Mouse (Mus musculus): Measurements from ENCODE around the gene Bmp2. TPM values are rescaled to one million over a fixed set of nuclear protein-coding genes. Genes with fewer than 3 reads are reported as not detected.

Bmp2 gene
- polyA plus RNA-seq, 1 experiment from 2014 or later, result 22.4 TPM

DNA sequence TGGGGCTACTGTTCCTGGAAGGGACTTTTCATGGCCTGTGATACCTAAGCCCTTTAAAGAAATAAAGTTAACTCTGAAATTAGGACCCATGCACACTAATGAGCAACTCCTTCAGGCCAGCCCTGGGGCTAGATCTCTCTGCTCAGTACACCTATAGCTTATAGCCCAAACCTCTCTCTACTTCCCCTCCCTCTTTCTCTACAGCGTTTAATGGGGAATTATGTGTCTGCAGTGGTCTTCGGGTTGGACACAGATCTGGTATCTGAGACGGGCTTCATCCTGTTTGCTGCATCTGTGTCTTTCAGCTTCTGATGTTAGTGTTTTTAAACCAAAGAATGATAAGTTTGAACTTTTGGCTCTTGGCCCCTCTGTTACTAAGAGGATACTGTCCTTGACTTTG is 18.9 kb upstream of the Bmp2 start:
- ATAC-seq (ENCODE audit: insufficient number of reproducible peaks, low FRiP score, low TSS enrichment, low read depth), result no peak
- 48% methylated on average over 3 of the region's 3 CpGs for WGBS
- Histone ChIP-seq H3K4me2 (replicated peaks) (no peak overlapping the region), H3K4me3 (replicated peaks) (no peak overlapping the region), H3K9me3 (replicated peaks) (no peaks in the 10 kb centered on the region), H3K27ac (replicated peaks) (no peak overlapping the region), H3K36me3 (no peaks in the 10 kb centered on the region), H3K9ac (no peak overlapping the region), H3K4me1 (no peaks in the 10 kb centered on the region), H3K27me3 (no peaks in the 10 kb centered on the region)

DNA sequence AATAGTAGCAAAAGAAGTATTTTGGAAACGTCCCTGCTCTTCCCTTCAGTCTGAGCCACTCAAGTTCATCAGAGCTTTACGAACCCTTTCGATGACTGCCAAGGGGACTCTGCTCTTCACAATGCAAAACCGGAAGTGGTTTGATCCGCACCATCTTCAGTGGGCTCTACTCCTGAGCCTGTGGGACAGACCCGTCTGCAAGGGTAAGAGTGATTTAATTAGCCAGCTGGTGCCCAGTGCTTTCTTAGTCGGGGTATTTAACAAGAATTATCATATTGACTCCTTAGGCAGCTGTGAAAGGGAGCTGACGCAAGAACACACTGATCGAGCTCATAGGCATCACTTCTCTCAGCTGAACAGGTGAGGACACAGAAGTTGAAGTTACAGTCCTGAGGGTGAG is 16.5 kb upstream of the Bmp2 start:
- H3K36me3 ChIP-seq, result no peaks in the 10 kb centered on the region
- H3K27ac ChIP-seq (replicated peaks), result no peak overlapping the region
- H3K4me1 ChIP-seq, result no peaks in the 10 kb centered on the region
- H3K9ac ChIP-seq, result no peak overlapping the region
- 87% methylated on average over 9 of the region's 9 CpGs for WGBS
- no peak for ATAC-seq (ENCODE audit: insufficient number of reproducible peaks, low FRiP score, low TSS enrichment, low read depth)
- H3K4me3 ChIP-seq (replicated peaks), result no peak overlapping the region
- no peaks in the 10 kb centered on the region for H3K27me3 ChIP-seq
- H3K4me2 ChIP-seq (replicated peaks), result no peak overlapping the region
- H3K9me3 ChIP-seq (replicated peaks), result no peaks in the 10 kb centered on the region

DNA sequence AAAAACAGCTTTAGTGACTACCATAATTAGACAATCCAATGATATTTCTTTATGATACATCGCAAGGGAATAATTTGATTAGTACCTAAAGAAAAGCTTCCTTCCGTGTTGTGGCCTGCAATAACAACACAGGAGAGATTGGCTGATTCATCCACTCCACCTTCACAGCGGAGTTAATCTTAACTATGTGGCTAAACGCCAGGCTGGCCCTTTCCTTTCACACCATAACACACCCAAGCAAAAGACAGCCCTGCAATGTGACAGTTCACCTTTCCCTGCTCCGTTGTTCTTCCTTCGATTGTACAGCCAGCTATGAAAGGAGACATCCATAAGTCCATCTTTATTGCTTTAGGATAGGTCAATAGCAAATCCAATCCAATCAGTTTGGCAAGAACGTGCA is 15.1 kb upstream of the Bmp2 start:
- Histone ChIP-seq H3K36me3 (no peaks in the 10 kb centered on the region), H3K4me1 (no peaks in the 10 kb centered on the region), H3K27me3 (no peaks in the 10 kb centered on the region), H3K4me3 (replicated peaks) (no peak overlapping the region), H3K9me3 (replicated peaks) (no peaks in the 10 kb centered on the region), H3K4me2 (replicated peaks) (no peak overlapping the region), H3K9ac (no peak overlapping the region), H3K27ac (replicated peaks) (no peak overlapping the region)
- WGBS, result 76% methylated on average over 7 of the region's 7 CpGs
- no peak for ATAC-seq (ENCODE audit: insufficient number of reproducible peaks, low FRiP score, low TSS enrichment, low read depth)

DNA sequence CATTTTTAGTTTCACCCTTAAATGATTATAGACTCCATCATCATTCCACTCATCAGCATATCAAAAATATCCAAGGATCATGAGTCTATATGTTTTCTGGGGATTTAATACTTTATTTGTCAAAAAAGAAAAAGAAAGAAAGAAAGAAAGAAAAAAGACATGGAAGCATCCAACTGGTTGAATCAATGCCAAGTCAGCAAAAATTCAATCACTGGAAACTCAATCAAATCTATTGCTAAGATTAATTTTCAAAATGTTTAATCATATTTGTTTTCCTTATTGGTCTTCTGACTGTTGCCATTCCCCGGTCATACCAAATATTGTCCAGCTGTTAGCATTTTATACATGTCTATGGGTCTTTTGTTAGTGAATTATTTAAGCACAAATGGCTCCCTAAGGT is 11.3 kb upstream of the Bmp2 start:
- ATAC-seq (ENCODE audit: insufficient number of reproducible peaks, low FRiP score, low TSS enrichment, low read depth), result no peak
- H3K9ac ChIP-seq, result no peak overlapping the region
- 70% methylated on average over 1 of the region's 1 CpGs for WGBS
- no peak overlapping the region for H3K27ac ChIP-seq (replicated peaks)
- H3K27me3 ChIP-seq, result no peaks in the 10 kb centered on the region
- H3K9me3 ChIP-seq (replicated peaks), result no peaks in the 10 kb centered on the region
- no peak overlapping the region for H3K4me2 ChIP-seq (replicated peaks)
- H3K36me3 ChIP-seq, result no peaks in the 10 kb centered on the region
- H3K4me1 ChIP-seq, result no peaks in the 10 kb centered on the region
- H3K4me3 ChIP-seq (replicated peaks), result no peak overlapping the region

DNA sequence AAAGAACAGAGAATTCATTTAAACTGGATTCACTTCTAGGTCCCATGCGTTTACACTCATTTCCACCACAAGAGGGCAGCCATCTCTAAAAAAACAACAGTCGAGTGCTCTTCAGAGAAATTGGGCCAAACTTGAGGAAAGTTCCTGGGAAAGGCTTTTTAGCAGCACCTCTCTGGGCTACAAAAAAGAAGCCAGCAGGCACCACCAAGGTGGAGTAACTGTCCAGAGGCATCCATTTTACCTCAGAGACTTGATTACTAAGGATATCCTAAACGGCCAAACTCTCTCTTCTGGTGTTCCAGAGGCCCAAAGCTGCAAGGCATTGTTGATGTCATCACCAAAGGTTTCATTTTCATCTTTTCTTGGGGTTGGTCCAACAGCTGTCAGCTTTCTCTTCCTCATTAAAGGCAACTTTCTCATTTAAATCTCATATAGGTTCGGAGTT is 1.7 kb upstream of the Bmp2 start:
- Histone ChIP-seq H3K27ac (replicated peaks) (no peak overlapping the region), H3K9ac (no peak overlapping the region), H3K36me3 (no peaks in the 10 kb centered on the region), H3K4me2 (replicated peaks) (peak overlapping the region; percentile 31; the same call in 1 of the 2 replicates), H3K4me3 (replicated peaks) (no peak overlapping the region), H3K4me1 (peaks cover 32% of the 10 kb centered on the region), H3K9me3 (replicated peaks) (no peaks in the 10 kb centered on the region), H3K27me3 (0 out of 2 replicates have a peak, but pooled peaks cover 5% of the 10 kb centered on the region)
- no peak for ATAC-seq (ENCODE audit: insufficient number of reproducible peaks, low FRiP score, low TSS enrichment, low read depth)
- 12% methylated on average over 4 of the region's 4 CpGs for WGBS

DNA sequence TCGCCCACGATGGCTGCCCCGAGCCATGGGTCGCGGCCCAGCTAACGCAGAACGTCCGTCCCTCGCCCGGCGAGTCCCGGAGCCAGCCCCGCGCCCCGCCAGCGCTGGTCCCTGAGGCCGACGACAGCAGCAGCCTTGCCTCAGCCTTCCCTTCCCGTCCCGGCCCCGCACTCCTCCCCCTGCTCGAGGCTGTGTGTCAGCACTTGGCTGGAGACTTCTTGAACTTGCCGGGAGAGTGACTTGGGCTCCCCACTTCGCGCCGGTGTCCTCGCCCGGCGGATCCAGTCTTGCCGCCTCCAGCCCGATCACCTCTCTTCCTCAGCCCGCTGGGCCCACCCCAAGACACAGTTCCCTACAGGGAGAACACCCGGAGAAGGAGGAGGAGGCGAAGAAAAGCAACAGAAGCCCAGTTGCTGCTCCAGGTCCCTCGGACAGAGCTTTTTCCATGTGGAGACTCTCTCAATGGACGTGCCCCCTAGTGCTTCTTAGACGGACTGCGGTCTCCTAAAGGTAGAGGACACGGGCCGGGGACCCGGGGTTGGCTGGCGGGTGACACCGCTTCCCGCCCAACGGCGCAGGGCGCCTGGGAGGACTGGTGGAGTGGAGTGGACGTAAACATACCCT is 995 bp downstream of the Bmp2 start:
- Histone ChIP-seq H3K27ac (replicated peaks) (peak overlapping the region; percentile 66), H3K4me1 (peaks cover 32% of the 10 kb centered on the region), H3K9me3 (replicated peaks) (no peaks in the 10 kb centered on the region), H3K36me3 (no peaks in the 10 kb centered on the region), H3K27me3 (0 out of 2 replicates have a peak, but pooled peaks cover 5% of the 10 kb centered on the region), H3K9ac (peak overlapping the region; percentile 58), H3K4me2 (replicated peaks) (peak overlapping the region; percentile 89), H3K4me3 (replicated peaks) (peak overlapping the region; percentile 61)
- peak; percentile 26; the same call in 1 of the 2 replicates for ATAC-seq (ENCODE audit: insufficient number of reproducible peaks, low FRiP score, low TSS enrichment, low read depth)
- WGBS, result under 1% methylated on average over 47 of the region's 48 CpGs

DNA sequence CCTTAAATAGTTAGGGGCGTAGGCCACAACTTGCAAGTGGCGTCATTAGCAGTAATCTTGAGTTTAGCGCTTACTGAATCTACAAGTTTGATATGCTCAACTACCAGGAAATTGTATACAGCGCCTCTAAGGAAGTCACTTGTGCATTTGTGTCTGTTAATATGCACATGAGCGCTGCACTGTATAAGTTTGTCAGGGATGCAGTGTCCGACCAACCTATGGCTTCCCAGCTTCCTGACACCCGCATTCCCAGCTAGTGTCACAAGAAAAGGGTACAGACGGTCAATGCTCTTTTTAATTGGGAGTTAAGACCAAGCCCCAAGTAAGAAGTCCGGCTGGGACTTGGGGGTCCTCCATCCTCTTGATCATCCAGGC is 1.9 kb downstream of the Bmp2 start:
- Histone ChIP-seq H3K4me2 (replicated peaks) (peak overlapping the region; percentile 89), H3K9me3 (replicated peaks) (no peaks in the 10 kb centered on the region), H3K9ac (peak overlapping the region; percentile 37; the same call in 1 of the 2 replicates), H3K27me3 (0 out of 2 replicates have a peak, but pooled peaks cover 5% of the 10 kb centered on the region), H3K27ac (replicated peaks) (no peak overlapping the region), H3K36me3 (no peaks in the 10 kb centered on the region), H3K4me1 (peaks cover 32% of the 10 kb centered on the region), H3K4me3 (replicated peaks) (peak overlapping the region; percentile 61)
- ATAC-seq (ENCODE audit: insufficient number of reproducible peaks, low FRiP score, low TSS enrichment, low read depth), result no peak
- 17% methylated on average over 9 of the region's 9 CpGs for WGBS

DNA sequence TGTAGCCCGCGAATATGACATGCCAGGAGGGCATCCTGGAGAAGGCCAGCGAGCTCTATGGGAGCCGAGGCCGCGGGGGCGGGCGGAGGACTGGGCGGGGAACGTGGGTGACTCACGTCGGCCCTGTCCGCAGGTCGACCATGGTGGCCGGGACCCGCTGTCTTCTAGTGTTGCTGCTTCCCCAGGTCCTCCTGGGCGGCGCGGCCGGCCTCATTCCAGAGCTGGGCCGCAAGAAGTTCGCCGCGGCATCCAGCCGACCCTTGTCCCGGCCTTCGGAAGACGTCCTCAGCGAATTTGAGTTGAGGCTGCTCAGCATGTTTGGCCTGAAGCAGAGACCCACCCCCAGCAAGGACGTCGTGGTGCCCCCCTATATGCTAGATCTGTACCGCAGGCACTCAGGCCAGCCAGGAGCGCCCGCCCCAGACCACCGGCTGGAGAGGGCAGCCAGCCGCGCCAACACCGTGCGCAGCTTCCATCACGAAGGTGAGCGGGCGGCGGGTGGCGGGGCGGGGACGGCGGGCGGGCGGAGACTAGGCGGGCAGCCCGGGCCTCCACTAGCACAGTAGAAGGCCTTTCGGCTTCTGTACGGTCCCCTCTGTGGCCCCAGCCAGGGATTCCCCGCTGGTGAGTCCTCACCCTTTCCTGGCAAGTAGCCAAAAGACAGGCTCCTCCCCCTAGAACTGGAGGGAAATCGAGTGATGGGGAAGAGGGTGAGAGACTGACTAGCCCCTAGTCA is 2.5 kb downstream of the Bmp2 start:
- peaks cover 32% of the 10 kb centered on the region for H3K4me1 ChIP-seq
- under 1% methylated on average over 51 of the region's 55 CpGs for WGBS
- ATAC-seq (ENCODE audit: insufficient number of reproducible peaks, low FRiP score, low TSS enrichment, low read depth), result peak; percentile 37; the same call in 1 of the 2 replicates

DNA sequence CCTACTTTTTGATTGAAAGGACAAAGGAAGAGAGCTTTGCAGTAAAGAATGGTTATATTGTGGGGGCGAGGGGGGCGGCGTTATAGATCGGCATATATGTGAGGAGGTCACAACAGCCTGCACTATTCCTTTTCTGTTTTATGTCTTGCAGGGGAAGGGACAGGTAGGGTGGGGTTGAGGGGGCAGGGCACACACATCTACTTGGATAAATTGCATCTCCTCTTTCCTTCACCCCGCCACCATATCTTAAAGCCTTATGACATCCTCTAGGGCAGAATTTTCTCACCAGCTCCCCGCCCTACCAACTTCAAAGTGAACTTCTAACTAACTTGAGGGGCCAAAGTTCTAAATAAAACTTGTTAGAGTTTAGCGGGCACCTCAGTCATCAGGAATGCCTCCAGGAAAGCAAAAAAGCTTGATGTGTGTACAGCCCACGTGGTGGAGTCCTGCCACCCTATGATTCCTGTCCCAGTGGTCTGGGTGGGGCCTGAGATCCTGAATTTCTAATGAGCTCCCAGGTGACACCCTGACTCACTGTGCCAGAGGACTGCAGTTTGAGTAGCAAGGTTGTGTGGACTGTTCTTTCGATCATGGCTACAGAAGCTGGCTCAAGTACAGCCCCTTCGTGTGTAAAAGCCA is 12.4 kb downstream of the Bmp2 start:
- H3K27me3 ChIP-seq, result no peaks in the 10 kb centered on the region
- H3K4me3 ChIP-seq (replicated peaks), result no peak overlapping the region
- 61% methylated on average over 10 of the region's 10 CpGs for WGBS
- no peak overlapping the region for H3K4me2 ChIP-seq (replicated peaks)
- H3K36me3 ChIP-seq, result peaks cover 7% of the 10 kb centered on the region; the same call in 1 of the 2 replicates
- no peak overlapping the region for H3K9ac ChIP-seq
- peaks cover 22% of the 10 kb centered on the region for H3K4me1 ChIP-seq
- H3K9me3 ChIP-seq (replicated peaks), result no peaks in the 10 kb centered on the region
- H3K27ac ChIP-seq (replicated peaks), result 0 out of 2 replicates have a peak overlapping the region, but pooled peaks have one; percentile 19
- no peak for ATAC-seq (ENCODE audit: insufficient number of reproducible peaks, low FRiP score, low TSS enrichment, low read depth)

More for the DNA sequence above, 2.5 kb downstream of the Bmp2 start:
- H3K36me3 ChIP-seq, result no peaks in the 10 kb centered on the region
- H3K9me3 ChIP-seq (replicated peaks), result no peaks in the 10 kb centered on the region
- H3K9ac ChIP-seq, result peak overlapping the region; percentile 37
- 0 out of 2 replicates have a peak, but pooled peaks cover 5% of the 10 kb centered on the region for H3K27me3 ChIP-seq
- no peak overlapping the region for H3K27ac ChIP-seq (replicated peaks)
- peak overlapping the region; percentile 61 for H3K4me3 ChIP-seq (replicated peaks)
- peak overlapping the region; percentile 89 for H3K4me2 ChIP-seq (replicated peaks)

DNA sequence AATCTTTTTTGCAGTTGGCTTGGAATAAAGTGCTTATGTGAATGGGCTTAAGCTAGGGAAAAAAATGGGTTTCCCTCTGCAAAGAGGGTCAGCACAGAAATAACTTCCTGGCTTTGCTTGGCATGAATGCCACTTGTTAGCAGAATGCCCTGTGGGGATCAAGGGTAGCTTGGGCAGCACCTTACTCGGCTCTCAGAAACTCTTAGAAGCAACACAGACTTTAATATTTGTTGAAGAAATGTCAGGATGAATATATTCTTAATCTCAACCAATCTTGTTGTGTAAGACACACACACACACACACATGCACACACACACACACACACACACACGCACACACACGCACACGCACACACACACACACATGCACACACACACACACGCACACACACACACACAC is 13.5 kb downstream of the Bmp2 start:
- Histone ChIP-seq H3K27ac (replicated peaks) (no peak overlapping the region), H3K36me3 (peaks cover 7% of the 10 kb centered on the region; the same call in 1 of the 2 replicates), H3K9ac (no peak overlapping the region), H3K4me3 (replicated peaks) (no peak overlapping the region), H3K9me3 (replicated peaks) (no peaks in the 10 kb centered on the region), H3K4me1 (peaks cover 22% of the 10 kb centered on the region), H3K27me3 (no peaks in the 10 kb centered on the region), H3K4me2 (replicated peaks) (no peak overlapping the region)
- 78% methylated on average over 5 of the region's 5 CpGs for WGBS
- ATAC-seq (ENCODE audit: insufficient number of reproducible peaks, low FRiP score, low TSS enrichment, low read depth), result no peak

DNA sequence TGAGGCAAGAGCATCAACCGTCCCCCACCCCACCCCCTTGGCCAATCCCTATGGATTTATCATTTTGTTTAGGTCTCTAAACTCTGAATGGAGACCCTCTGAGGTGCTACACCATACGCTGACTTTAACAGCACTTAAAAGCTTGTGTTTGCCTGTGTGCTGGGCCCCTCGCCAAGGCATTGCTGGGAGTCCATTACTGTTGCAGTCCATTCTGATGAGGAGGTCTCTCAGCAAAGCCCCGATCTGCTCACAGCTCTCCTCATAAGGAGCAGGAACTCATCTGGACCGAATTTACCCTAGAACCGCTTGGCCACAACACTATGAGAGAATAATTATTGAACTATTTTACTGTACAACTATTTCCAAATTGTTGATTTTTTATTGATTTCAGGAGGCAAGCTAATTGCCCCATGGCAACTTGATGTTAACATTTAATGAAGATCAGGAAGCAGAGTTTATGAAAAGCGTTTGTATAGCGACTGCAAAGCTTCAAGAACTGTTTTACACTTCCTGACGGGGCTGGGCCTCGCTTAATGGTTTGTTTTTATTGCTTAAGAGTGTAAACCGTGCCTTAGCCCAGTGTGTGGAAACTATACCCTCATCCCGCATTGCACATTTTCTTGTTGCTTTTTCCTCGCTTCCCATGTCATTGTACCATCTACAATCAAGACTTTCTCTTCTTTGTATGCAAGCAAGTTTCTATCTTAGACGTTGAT is 14.2 kb downstream of the Bmp2 start:
- no peak overlapping the region for H3K9ac ChIP-seq
- no peak for ATAC-seq (ENCODE audit: insufficient number of reproducible peaks, low FRiP score, low TSS enrichment, low read depth)
- H3K27ac ChIP-seq (replicated peaks), result peak overlapping the region; percentile 55; the same call in 1 of the 2 replicates
- no peak overlapping the region for H3K4me3 ChIP-seq (replicated peaks)
- peaks cover 3% of the 10 kb centered on the region; the same call in 1 of the 2 replicates for H3K36me3 ChIP-seq
- 37% methylated on average over 14 of the region's 14 CpGs for WGBS
- no peak overlapping the region for H3K4me2 ChIP-seq (replicated peaks)
- no peaks in the 10 kb centered on the region for H3K27me3 ChIP-seq
- H3K4me1 ChIP-seq, result peaks cover 22% of the 10 kb centered on the region
- H3K9me3 ChIP-seq (replicated peaks), result no peaks in the 10 kb centered on the region
